Mouse (Mus musculus): ENCODE measurements around the gene Mtfr1l.
A peak's percentile ranks its signal among the peaks of the same experiment; 100 is the strongest.

The Mtfr1l gene

DNA sequence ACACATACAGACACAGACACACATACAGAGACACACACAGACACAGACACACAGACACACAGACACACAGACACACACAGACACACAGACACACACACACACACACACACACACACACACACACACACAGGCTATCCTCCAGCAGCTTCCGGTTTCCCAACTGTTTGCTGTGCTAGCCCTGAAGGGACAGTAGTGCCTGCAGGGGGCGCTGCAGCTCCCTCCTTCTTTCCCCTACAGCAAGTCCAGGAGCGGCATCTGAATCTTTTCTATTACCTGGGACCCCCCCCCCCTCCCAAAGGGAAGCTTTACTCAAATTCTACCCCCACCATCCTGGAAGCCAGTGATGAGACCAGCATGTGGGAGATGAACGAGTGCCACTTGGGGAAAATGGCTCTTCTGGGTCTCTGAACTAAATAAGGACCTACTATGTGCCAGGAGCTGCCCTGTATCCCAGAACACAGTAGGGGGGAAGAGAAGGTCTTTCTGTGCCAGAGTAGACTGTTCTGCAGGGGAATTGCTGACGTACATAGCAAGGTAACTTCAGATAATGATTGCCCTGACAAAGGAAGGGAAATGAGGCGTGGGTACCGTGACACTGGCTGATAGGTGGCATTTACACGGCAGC, 20.9 kb upstream of the Mtfr1l start:
- DNase-seq = no peak

DNA sequence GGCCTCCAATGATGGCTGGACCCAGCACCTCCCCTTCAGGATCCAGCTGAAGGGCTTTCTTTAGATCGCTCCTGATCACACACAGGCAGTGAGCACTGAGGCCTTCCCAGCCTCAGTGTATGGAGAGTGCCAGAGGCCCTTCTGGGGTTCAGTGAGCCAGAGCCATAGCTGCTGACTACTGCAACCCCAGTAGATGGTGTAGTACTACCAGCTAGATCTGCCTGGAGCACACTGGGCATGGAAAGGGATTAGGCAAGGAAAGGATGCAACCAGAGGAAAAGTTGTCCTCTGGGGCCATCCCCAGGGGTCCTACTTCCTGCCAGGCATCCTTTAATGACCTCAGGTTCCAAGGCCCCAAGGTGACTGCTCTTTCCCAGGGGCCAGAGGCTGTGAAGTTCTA, 18.4 kb upstream of the Mtfr1l start:
- DNase-seq = no peak

DNA sequence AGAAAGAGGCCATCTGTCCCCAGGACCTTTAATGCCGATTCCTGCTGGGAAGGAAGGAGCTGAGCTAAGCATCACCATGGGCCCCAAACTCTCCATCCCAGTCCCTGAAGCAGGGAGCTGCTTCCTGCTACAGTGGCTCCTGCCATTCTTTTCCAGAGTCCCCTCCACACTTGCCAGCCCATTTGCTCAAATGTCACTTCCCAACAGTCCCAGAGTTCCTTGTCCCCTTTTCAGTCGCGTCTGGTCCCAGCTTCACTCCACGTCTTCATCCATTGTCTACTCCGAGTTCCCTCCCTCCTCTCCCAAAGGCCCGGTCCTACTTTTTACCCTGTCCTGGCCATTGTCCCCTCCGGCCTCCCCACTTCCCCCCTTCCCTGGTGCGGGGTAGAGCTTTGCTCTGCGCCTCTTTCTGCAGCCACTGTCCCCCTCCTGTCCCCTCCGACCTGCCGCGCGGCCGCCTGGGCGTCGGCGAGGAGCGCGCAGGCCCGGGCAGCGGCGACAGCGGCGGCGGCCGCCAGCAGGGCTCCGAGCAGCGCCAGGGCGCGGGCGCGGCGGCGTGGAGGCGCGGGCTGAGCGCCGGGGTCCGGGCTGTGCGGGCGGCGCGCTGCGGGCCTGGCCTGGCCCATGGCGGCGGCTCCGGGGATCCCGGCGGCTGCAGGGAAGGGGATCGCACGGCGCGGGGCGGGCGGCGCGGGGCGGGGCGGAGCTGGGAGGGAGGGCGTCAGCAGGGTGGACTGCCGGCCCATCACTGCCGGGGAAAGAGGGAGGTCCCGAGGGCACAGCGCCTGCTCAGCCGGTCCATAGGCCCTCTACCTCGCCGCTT, 16.5 kb upstream of the Mtfr1l start, which contains the start of gene Selenon:
Gene Selenon (minus strand): TSS at position 673 of the 823 bp plus-strand sequence.
- DNase-seq = peak; percentile 63

DNA sequence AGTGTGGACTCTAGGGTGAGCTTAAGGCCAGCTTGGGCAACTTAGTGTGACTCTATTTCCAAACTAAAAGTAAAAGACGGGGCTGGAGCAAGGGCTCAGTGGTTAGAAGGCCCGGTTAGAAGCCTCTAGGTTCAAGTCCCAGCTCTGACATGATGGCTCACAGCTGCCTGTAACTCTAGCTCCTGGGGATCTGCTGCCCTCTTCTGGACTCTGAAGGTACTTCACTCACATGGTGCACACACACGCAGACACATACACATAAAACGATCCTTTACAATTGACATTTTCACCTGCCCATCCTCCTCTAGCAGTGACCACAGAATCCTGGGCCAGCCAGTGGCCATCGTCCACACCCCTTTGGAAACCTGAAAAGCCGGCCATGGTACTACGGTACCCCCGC, 14.7 kb upstream of the Mtfr1l start:
- DNase-seq = no peak

DNA sequence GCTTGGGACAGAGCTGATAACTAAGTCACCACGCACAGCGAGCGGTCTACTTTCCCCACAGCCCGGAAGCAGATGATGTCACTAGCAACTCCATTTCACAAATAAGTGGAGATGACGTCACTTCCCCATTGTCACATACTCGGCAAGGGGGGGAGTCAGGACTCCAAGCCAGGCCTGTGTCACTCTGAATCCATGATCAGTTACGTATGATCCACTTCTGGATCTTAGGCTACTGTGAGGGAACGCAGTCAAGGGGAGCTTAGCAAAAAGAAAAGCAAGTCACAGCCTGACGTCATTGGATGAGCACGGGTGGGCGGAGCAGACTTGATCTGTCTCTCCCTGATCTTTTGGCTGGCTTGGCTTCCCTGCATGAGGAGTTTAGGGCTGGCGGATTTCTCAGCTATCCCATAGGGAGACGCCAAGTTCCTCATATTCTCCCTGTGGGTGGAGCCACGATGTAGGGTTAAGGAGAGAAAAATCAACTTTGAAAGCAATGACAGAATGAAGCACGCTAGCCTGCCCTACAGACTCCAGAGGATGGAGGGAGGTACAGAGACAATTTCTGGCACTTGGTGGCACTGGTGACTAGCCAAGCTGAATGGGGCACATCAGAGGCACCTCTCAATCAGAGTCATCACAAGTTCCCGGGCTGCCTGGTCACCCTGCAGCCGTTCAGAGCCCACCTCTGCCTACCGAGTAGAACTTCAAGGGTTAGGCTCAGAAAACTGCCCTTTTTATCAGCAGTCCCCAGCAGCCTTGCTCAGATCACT, 13.2 kb upstream of the Mtfr1l start:
- DNase-seq = no peak

DNA sequence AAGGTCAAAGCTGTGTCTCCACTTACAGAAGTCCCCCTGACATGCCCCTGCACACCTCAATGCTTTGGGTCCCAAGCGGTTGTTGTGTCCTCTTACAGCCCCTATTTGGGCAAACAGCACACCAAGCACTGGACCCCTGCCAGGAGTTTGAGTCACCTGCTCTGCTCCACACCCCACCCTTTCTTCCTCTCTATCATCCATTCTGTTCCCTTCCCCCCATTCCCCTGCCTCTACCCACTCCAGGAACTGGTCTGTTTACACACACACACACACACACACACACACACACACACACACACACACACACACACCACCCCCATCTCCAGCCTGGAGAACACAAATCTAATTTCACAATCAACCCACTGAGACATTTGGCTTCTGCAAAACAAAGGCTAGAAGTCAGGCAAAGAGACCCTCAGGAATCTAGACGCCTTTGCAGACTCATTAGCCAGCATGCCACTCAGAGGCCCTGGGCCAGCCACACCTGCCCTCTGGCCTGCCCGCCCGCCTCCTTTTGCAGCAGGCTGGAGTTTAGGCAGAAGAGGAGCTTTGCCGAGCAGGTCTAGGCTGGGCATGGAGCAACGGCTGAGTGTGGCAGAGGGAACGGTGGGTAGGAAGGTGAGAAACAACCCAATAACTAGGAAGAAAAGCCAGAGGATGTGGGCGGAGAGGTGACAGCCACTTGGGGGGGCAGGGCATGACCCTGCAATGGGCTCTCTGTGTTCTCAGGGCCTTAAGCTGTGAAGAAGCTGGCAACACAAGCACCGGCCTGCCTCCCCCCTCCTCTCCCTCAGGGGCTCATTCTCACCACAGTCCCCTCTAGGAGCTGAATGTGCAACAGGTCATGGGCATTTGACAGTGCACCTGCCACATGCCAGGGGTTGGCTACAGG, 11.9 kb upstream of the Mtfr1l start:
- no peak for DNase-seq

DNA sequence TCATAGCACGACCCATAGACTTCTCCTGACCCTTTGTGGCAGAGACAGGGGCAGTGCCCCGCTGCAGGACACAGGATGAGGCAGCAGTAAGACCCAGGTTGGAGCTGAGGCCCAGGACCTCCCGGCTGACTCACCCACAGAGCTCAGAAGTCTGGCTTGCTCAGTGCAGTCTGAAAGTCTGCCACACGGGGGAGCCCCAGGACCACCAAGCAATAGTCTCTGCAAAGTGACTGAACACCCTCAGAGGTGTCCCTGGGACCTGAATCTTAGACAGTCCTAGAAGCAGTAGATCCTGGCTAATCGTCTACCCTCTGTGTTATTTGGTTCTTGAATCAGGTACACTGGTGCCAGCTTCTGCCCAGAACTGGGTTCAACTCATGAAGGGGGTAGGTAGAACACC, 8.1 kb upstream of the Mtfr1l start:
- peak; percentile 86 for DNase-seq

DNA sequence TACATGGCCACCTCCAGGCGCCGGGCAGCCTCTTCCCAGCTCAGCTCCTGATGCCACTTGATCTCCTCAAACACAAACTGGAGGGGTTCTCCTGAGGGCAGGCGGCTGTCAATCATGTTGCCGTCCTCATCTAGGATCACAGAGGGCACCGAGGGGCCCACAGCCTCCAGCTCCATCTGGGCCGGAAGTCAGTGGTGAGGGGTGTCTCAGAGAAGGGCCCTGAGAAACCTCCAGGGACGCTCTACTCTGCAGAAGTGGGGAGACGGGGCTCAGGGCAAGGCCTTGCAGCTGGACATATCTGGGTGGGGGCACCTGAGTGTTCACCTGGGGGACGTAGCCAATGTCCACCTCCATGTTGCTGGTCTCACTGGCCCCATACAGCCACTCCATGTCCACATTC, 7.5 kb upstream of the Mtfr1l start:
- DNase-seq = no peak

DNA sequence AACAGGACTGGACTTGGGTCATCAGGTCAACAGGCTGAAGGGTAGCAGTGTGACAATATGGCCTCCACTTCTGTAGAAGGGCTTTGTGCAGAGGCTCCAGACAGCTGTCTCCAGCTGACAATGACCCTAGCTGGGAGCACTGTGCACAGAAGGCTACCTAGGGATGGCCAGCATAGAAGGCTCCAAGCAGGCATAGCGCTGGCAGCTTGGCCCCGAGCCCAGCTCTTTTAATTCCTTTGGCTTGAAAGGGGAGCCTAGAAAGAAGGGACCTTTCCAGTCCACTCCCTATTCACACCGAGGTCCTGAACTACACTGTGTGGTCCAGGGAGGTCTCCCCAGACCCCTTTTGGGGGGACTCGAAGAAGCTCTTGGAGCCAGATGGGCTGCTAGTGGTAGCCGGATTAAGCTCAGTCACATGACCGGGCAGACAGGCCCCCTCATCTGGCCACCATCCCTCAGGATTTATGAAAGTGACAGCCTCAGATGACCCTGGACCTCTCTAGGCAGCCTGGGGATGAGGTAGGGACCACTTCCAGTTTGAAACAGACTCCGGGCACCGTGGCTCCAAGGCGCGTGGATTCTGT, 3.9 kb upstream of the Mtfr1l start:
- no peak for DNase-seq

DNA sequence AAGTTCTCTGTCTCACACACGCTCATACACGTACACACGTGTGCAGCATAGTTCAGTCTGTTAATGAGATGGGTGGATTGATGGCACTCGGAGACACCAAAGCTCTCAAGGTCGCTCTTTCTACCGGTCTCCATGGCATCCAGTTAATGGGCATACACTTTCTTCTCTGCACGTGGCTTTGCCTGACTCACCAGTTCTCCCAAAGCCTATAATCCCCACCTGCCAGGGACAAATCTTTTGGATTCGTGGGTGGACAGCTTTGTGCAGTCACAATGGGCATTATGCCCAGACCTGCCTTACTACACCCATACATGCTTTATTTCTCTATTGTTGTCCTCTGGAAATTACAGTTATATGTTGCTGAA, 582 bp upstream of the Mtfr1l start:
- DNase-seq = peak; percentile 52

DNA sequence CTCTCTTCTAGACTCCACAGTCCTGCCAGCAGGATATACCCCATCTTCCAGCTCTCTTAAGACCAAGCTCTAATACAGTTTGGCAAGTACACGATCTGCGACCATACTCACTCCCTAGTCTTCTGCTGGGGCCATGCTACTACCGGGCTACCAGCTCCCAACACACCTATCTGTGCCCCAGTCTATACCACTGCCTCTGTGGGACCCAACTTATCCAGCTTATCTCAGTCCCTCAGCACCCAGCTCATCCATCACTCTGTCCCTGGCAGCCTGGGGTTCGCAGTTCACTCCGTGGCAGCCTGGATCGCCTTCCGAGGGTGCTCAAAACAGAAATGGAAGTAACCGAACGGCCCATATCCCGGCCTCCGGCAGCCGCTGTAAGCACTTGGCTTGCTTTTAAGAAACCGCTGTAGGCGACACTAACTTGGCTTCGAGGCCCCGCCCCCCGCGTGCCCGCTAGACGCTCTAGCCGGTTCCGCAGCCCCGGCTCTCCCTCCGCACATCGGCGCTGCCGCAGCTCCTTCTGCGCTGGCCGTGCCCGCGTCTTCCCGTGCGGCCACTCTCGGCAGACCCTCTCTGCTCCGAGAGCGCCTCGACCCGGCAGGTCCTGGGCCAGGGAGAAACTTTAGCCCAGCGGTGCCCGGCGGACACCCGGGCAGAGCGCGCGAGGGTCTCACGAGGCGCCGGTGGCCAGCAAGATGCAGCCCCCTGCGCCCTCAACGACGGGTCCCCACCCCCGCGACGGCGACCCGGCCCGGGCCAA, 882 bp downstream of the Mtfr1l start:
- peak; percentile 54 for DNase-seq

DNA sequence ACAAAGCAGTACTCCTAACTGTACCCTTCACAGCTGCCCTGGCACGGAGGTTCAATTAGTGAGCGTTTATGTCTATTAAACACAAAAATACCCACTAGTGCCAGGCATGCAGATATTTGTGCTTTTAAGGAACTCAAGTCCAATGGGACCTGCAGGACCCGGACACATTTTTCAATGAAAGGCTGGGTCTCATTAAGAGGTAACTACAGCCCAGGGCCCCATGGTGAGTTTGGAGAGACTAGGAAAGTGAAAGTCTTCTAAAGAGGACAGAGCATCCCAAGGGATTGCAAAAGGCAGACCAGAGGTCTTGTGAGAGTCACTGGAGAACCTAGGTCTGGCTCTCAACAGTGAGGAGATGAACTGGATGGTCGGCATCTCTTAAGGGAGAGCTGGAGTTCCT, 1.8 kb downstream of the Mtfr1l start:
- DNase-seq = no peak

DNA sequence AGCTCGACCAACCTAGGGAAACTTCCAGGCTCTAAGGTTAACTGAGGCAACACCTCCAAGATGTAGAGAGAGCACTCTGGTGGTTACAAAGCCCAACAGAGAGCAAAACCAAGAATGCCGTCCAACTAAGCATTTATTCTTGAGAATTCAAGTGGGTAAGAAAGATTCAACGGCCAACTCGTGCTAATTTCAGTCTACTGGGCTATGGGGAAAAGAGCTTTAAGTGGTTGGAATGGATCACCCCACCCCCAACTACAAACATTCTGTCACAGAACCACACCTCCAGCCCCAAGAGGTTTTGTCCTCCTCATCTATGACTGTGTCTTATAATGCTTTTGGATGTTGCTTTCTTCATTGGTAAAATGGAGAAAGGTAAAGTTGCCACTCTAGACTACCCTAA, 2.3 kb downstream of the Mtfr1l start:
- DNase-seq = no peak

DNA sequence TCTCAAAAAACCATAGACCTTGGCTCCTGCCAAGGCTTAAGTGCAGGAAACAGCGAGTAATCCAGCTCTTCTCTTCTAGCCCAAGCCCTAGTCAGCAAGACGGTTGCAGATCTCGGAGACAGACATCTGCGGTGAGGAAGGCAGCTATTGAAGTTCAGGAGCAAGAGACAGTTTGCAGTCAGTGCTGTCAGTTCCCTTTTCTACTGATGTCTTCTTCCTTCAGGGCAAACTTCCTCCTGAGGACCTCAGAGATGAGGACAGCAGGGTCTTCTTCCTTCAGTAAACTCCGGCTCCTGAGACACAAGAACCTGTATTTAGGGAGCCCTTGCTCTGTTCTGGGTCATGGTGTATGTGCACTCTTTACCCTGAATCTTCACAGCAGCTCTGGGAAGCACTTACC, 9.0 kb downstream of the Mtfr1l start:
- DNase-seq = no peak

DNA sequence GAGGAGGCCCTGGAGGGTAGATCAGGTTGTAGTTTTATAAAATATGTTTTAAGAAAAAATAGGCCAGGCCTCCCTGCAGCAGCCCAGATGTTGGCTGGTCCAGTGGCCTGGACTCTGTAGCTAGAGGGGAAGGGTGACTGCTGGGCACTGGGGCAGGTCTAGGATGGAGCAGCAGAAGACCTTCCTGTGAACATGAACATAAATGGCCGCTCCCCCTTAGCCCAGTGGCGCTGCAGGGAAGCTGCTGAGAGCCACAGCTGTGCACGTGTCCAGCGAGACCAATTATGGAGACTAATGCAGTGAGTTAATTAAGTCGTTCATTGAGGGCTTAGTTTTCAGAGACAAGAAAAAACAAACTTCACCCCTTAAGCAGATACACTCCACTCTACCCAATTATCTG, 9.4 kb downstream of the Mtfr1l start:
- no peak for DNase-seq

DNA sequence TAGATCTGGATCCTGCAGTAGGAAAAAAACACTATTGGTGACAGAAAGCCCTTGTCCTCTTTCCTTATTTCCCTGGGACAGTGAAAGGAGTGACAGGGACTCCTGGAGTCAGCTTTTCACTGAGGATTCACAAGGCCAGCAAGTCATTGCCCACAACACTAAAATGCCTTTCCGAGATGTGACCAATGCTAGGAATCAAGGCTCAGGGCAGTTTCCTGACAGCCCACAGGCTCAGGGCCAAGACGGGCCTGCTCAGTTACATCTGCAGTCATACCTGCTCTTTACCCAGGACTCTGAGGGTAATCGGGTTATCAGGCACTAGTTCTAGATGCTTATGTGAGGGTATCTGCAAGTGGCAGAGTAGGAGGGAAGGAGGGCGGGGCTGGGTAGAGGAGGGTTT, 11.7 kb downstream of the Mtfr1l start:
- DNase-seq = no peak

DNA sequence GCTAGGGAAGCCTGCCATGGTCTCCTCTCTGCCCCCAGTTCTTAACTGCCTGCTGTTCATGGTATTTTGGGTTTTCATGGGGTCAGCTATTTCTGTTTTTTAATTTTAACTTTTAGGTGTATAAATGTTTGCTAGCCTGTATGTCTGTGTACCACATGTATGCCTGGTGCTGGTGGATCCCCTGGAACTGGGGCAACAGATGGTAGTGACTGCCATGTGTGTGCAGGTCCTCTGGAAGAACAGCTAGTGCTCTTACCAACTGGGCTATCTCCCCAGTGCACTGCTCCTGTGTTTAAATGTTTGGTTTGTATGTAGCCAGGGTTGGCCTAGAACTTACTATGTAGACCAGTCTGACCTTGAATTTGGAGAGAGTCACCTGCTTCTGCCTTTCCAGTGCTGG, 15.9 kb downstream of the Mtfr1l start:
- DNase-seq = no peak

DNA sequence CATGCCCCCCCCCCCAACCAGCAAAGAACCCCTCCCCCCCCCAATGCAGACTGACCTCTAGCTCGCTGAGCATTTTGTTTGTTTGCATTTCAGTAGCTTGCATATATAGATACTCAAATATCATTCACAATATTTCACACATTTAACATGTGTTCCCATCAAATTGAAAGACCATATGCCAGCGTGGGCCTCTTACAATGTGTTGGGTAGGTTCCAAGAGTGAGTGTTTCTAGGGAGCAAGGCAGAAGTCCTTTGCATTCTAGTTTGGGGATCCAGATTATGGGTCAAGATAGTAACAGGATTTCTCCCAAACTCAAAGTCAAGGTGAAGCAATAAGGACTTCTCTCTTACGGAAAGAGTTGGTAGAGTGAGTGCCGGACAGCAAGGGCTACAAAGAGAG, 16.6 kb downstream of the Mtfr1l start:
- no peak for DNase-seq

DNA sequence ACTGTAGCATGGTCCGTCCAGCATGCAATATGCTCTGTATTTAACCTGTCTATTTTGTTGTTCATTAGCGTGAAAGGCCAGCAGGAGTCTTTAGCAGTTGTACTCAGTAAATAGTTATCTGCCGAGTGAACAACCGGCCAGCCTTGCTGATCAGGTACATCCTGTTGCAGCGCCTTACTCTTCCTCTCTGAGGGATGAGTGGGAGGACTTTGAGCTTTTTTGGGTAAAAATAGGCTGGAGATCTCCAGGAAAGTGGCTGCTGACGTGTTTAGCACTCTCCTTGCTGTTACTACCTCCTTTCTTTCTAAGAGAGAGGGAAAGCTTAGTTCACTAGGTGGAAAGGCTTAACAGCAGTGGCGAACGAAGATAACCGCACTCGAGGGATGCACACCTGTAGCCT, 17.5 kb downstream of the Mtfr1l start:
- peak; percentile 36 for DNase-seq

DNA sequence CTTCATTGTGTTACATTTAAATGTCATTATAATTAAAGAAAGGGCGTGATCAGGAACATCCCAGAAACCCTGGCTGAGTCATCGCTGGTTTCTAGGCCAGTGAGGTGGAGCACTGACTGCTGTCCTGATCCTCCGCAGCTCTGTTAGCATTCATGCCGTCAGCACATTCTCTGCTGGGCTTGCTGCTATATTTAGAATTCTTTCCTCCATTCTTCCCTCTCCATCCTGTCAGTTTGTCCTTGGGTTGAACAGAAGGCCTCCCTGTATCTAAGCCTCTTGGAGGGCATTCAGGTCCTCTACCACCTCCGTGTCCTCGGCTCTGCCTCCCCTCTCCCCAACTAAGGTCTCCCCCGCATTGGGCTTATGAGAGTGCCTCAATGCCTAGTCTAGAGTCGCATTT, 18.2 kb downstream of the Mtfr1l start:
- peak; percentile 48 for DNase-seq

DNA sequence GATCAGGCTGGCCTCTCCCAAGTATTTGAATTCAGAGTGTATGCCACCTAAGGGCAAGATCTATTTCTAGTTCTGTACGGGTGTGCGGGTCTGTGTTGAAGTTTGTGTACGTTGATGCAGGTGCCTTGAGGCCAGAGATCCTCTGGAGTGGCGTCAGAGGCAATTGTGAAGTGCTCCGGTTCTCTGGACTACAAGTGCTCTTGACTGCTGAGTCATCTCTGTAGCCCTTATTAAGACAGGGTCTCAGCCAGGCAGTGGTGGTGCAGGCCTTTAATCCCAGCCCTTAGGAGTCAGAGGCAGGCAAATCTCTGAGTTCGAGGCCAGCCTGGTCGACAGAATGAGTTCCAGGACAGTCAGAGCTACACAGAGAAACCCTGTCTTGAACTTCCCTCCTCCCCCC, 19.6 kb downstream of the Mtfr1l start:
- no peak for DNase-seq

All from right cerebral cortex, postnatal 25 days (tissue).